Mouse (Mus musculus) layer of hippocampus, adult 9-11 months (tissue): ENCODE measurements at regions not wholly inside any gene's neighbourhood (a gene's known extent, or its start where the extent isn't known, plus 50 kb on each side); places are given as distances from the start of the nearest gene placed in this dataset.
"Not testable (repeated sequence)": the region's sequence is repeated elsewhere in the genome, so short reads cannot be mapped to it uniquely, and the experiment has no call there.

Experiments used
- DNase-seq: peaks from one replicate; pipeline ENCODE4 v3.0.0; 2022

- DNase-seq = no peak
Measured at GRCm38 (mm10) chr17:85881636-85882170, 193.6 kb upstream of the Six2 start.

- DNase-seq = no peak
Measured at GRCm38 (mm10) chr17:85881046-85881445, 193.0 kb upstream of the Six2 start.

- DNase-seq = no peak
Measured at GRCm38 (mm10) chr17:85877426-85877825, 189.4 kb upstream of the Six2 start.

- no peak for DNase-seq
Measured at GRCm38 (mm10) chr17:85876853-85877252, 188.8 kb upstream of the Six2 start.

GRCm38 (mm10) chr17:85873853-85874586 is 185.9 kb upstream of the Six2 start:
- DNase-seq = peak; percentile 7

- DNase-seq = no peak
Measured at GRCm38 (mm10) chr17:85872903-85873413, 184.9 kb upstream of the Six2 start.

- no peak for DNase-seq
Measured at GRCm38 (mm10) chr17:85870406-85870805, 182.3 kb upstream of the Six2 start.

GRCm38 (mm10) chr17:85869179-85869578 is 181.1 kb upstream of the Six2 start:
- DNase-seq = no peak

- no peak for DNase-seq
Measured at GRCm38 (mm10) chr17:85867945-85868616, 180.0 kb upstream of the Six2 start.

GRCm38 (mm10) chr17:85866581-85866980 is 178.5 kb upstream of the Six2 start:
- no peak for DNase-seq

GRCm38 (mm10) chr17:85865940-85866339 is 177.9 kb upstream of the Six2 start:
- DNase-seq = no peak

GRCm38 (mm10) chr17:85861328-85861727 is 173.3 kb upstream of the Six2 start:
- DNase-seq = no peak

- DNase-seq = no peak
Measured at GRCm38 (mm10) chr17:85860797-85861196, 172.7 kb upstream of the Six2 start.

GRCm38 (mm10) chr17:85859926-85860707 is 172.0 kb upstream of the Six2 start:
- no peak for DNase-seq

- DNase-seq = no peak
Measured at GRCm38 (mm10) chr17:85858516-85858915, 170.4 kb upstream of the Six2 start.

- peak; percentile 49 for DNase-seq
Measured at GRCm38 (mm10) chr17:85857705-85858472, 169.8 kb upstream of the Six2 start.

GRCm38 (mm10) chr17:85856894-85857293 is 168.8 kb upstream of the Six2 start:
- DNase-seq = not testable (repeated sequence)

- DNase-seq = no peak
Measured at GRCm38 (mm10) chr17:85853156-85853555, 165.1 kb upstream of the Six2 start.

- DNase-seq = no peak
Measured at GRCm38 (mm10) chr17:85848526-85848925, 160.5 kb upstream of the Six2 start.

GRCm38 (mm10) chr17:85847756-85848155 is 159.7 kb upstream of the Six2 start:
- DNase-seq = no peak

- DNase-seq = no peak
Measured at GRCm38 (mm10) chr17:85845059-85845458, 157.0 kb upstream of the Six2 start.

- DNase-seq = no peak
Measured at GRCm38 (mm10) chr17:85844486-85844885, 156.4 kb upstream of the Six2 start.
